Mouse (Mus musculus) adrenal gland, adult (tissue): Measurements from ENCODE around the gene Kcnh1.

ENCODE experiments used
- DNase-seq, 2 experiments: peaks; one replicate each; pipeline ENCODE4 v3.0.0; 2022 to 2023; ENCODE audit warnings: low spot score in 1 of 2; ENCODE audit not compliant: inconsistent age in 2 of 2

Kcnh1 gene

DNA sequence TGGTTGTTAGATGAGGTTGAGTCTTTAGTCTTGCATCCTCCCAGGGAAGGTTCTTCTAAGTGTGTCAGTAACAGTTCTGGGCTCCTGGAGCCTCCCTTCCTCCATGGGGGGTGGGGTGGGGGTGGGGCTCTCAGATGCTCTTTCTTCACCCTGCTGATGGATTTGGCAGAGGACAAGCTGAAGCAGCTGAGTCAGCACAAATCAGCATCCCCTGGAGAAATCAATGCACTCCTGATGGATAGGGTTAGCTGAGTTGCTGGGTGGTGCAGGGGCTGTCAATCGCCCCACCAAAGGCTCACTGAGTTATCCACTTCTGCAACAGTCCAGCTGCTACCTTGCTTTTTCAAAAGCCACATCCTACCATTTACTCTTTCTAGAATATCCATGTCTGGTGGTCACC, 329.1 kb downstream of the Kcnh1 start:
- DNase-seq: no peak

DNA sequence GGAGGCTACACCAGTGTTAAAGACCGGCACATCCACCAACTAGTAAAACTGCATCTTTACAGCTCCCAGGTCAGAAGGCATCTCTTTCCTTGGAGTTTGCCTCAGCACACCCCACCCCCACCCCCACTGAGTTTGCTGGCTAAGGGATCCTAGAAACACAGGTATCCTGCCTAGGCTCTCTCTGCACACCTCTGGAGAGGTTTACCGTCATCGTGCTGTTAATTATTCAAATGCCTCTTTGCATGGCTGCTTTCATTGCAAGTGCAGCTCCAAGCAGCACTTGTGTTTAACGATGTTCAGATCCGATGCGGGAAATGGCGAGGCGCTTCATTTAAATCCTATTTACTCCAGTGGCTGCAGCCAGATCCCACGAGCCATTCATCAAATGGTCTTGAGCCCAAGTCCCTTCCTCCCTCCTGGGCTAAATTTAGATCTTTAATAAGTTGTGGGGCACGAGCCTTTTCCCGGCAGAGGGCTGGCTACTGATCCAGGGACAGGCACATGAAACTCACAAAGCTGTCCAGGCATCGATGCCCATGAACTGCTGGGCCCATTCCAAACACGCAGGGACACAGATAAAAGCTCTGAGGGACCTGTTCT, 330.4 kb downstream of the Kcnh1 start:
- DNase-seq: no peak

DNA sequence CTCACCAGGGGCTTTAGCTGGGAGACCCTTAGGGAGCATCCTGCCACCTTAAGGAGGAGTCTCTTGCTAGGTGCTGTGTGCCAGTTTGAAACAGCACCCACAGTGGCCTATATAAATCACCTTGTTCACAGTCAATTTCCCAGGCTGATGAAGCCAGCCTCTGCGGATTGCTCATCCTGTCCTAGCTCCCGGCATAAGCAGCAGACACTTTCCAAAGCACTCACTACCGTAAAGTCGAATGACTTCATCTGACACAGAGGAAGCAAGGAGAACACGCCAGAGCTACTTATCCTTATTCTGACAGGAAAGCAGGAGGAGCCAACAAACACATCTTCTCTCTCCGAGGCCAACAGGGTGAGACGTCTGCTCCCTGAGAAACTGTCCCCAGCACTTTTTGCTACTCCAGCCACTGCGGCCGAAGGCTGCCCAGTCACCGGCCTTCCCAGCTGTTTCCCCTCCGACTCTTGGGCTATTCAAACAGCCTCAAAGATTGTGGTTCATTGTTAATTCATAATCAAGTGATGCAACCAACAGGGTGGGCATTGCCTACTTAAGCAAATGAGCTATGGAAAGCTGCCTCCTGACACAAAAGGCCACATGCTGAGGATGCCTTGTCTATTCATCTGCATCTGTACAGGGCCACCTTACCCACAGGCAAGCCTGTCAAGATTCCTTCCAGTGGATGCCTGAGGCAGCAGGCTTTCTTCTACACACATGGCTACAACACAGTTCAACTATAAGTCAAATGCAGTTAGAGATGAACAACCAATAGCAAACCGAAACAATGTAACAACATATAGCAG, 332.0 kb downstream of the Kcnh1 start:
- DNase-seq: no peak

GRCm38 (mm10) chr1:192525711-192526350, 335.3 kb downstream of the Kcnh1 start:
- DNase-seq: peak; percentile 6 to 35

DNA sequence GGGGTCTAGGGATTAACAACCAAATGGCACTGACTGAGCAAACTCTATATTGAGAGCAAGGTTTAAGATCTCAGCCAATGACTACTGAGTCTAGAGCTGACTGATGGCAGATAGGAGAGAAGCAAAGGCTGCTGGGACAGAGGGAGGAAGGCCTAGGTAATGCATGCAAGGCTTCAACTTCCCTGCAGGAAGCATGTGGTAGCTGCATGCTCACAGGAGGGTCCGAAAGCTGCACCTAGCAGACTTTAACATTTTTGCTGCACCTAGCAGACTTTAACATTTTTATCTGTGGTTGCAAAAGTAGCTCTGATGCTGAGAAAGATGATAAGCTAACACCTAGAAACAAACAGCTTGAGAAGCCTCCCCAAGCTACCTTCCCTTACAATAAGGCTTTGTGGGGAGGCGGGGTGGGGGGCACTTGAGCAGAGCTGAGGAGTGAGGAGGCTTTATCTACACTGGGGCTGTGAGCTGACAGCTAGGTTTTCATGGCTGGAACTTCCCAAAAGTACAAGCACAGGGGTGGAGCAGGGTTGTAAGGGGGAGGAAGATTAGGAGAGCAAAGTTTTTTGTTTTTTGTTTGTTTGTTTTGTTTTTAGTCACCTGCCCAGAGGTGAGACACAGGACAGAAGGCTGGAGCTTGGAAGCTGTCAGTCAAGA, 341.0 kb downstream of the Kcnh1 start:
- no peak for DNase-seq

GRCm38 (mm10) chr1:192532212-192532611, 341.6 kb downstream of the Kcnh1 start:
- DNase-seq: no peak

GRCm38 (mm10) chr1:192533016-192533415, 342.4 kb downstream of the Kcnh1 start:
- no peak for DNase-seq

GRCm38 (mm10) chr1:192536440-192536839, 345.9 kb downstream of the Kcnh1 start:
- DNase-seq: no peak

DNA sequence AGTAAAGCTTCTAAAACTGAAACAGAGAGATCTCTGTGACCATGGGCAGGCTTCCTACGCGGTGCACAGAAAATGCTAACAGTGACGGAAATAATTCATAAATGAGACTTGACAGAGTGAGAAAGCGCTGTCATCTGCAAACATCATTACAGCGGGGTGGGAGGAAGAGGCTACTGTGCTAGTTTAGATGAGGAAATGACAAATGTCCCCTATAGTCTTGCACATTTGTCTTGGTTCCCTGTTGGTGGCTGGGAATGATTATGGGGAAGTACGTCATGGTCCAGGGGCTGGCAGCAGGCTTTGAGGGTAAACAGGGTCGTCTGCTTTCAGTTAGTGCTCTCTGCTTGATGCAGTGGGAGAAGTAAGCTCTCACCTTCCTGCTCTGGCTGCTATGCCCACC, 346.6 kb downstream of the Kcnh1 start:
- no peak for DNase-seq

DNA sequence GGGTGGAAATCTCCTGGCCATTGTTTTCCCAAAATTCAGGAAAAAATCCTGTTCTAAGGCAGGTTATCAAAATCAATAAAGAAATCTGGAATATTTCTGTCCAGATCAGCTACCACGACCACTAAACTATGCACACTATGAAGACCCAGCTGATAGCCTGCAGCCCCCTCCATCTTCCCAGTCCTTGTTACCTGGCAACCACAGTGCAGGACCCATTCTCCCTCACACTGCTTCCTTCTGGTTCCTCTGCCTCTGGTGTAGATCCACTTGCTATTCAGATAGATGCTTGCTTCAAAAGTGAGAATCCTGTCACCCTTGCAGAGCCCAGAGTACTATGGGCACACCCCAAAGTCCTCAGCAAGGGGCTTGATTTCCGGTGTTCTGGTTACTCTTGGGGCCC, 351.5 kb downstream of the Kcnh1 start:
- no peak for DNase-seq

- no peak for DNase-seq
Observed at GRCm38 (mm10) chr1:192543686-192544085, 353.1 kb downstream of the Kcnh1 start.

GRCm38 (mm10) chr1:192544091-192544490, 353.5 kb downstream of the Kcnh1 start:
- DNase-seq: no peak

GRCm38 (mm10) chr1:192544901-192545300, 354.3 kb downstream of the Kcnh1 start:
- DNase-seq: no peak

DNA sequence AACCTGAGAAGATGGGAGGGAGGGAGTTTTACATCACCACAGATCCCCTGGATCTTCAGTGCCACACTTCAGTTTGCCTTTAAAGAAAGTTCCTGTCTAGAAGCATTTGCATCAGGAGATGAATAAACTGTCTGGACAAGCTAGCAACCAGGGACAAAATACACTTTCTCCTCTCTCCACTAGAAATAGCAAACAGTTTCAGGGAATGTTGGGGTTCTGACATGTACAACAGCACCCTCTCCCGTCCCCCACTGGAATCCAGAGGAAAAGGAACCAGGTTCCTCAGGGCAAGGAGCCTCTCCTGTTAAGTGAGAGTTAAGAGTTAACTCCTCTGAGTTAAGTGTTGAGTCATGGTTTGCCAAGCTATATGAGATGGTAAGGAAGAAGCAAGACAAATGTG, 356.3 kb downstream of the Kcnh1 start:
- DNase-seq: no peak

DNA sequence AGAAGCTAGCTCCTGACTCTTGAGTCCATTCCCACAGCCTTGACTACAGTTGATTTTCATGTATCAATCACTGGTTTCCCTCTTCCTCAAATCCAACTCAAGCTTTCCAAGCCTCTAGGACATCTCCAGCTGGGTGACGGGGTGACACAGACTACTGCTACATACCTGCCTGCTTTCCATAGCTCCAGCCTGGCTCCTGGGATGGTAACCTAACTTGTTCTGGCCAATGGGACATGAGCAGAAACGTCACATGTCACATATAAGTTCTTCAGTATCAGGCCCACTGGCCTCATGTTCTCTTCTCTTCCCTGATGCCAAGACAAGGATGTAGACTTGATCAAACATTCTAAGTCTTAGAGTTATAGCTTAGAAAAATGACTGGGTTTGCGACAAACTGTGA, 360.0 kb downstream of the Kcnh1 start:
- DNase-seq: no peak

DNA sequence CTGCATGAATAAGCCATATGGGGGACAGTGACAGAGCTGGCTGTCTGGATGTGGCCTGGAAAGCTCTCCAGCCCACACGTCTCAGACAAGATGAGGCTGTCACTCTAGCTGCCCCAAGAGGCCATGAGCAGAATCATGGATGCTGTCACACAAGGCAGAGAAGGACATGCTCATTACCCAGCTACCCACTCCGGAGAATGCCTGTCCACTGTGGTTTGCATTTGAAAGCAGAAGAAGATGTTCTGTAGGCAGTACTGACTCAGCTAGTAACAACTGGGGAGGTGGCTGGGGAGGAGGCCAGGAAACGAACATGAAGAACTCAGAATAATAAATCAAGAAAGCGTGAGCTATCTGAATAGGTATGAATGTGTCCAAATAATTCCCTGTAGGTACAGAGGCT, 364.9 kb downstream of the Kcnh1 start:
- no peak for DNase-seq

- no peak for DNase-seq
Observed at GRCm38 (mm10) chr1:192557978-192558594, 367.5 kb downstream of the Kcnh1 start.

DNA sequence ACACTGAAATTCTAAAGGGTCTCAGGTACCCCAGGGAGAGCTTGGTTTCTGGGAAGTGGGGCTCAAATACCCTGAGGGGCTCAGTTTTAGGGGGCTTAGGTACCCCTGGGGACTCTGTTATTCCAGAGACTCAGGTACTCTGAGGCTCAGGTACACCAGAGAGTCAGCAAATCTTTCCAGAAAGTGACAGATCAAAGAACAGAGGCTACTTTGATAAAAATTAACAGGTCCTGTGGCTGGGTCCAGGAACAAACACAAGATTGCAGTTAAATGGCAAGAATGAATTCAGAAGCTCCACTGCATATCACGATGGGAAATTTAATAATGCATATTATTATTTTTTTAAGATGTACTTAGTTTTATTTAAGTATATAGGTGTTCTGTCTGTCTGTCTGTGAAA, 368.8 kb downstream of the Kcnh1 start:
- no peak for DNase-seq
